Mouse (Mus musculus) ZHBTc4 (cell line): ENCODE measurements at regions not wholly inside any gene's neighbourhood (a gene's known extent, or its start where the extent isn't known, plus 50 kb on each side); places are given as distances from the start of the nearest gene placed in this dataset.

ENCODE experiments used
- DNase-seq: peaks from one replicate; pipeline ENCODE4 v3.0.0-alpha.2; 2011; ENCODE audit warnings: low read depth, low spot score

GRCm38 (mm10) chr9:5822234-5822633, 346.1 kb upstream of the Pdgfd start:
- DNase-seq, result no peak

GRCm38 (mm10) chr9:5828871-5829270, 339.5 kb upstream of the Pdgfd start:
- DNase-seq, result no peak

GRCm38 (mm10) chr9:5842381-5842780, 326.0 kb upstream of the Pdgfd start:
- DNase-seq, result no peak

GRCm38 (mm10) chr9:5879725-5880124, 288.7 kb upstream of the Pdgfd start:
- no peak for DNase-seq

- peak; percentile 49 for DNase-seq
Observed at GRCm38 (mm10) chr9:5922526-5922925, 245.9 kb upstream of the Pdgfd start.

GRCm38 (mm10) chr9:5928166-5928850, 240.1 kb upstream of the Pdgfd start:
- peak; percentile 55 for DNase-seq

- DNase-seq, result no peak
Observed at GRCm38 (mm10) chr9:5972292-5972691, 196.1 kb upstream of the Pdgfd start.
